Mouse (Mus musculus) MEL (cell line): Measurements from ENCODE around the gene Rcn1. TPM values are rescaled to one million over a fixed set of nuclear protein-coding genes. Genes with fewer than 3 reads are reported as not detected.

Source experiments
- DNase-seq: peaks from one replicate; pipeline ENCODE4 v3.0.0; 2011; ENCODE audit warnings: low read depth, low spot score
- H3K27ac ChIP-seq: 2 replicates; pipeline ENCODE4 v1.5.1; 2012; ENCODE audit warnings: low read depth, mild to moderate bottlenecking, control low read depth, low read length, moderate library complexity; ENCODE audit not compliant: control insufficient read depth
- H3K27me3 ChIP-seq, 2 experiments: fragments of 150-350 bp in 1 of 2; sonication (generic) in 1 of 2; 2 replicates each; pipeline ENCODE4 v1.6.1; 2012; ENCODE audit warnings: low read length in 2 of 2, mild to moderate bottlenecking in 2 of 2, improper control_type of control experiment in 1 of 2, moderate library complexity in 1 of 2; ENCODE audit not compliant: insufficient read depth in 2 of 2, control insufficient read depth in 1 of 2
- H3K36me3 ChIP-seq, 2 experiments: 2 replicates each; pipeline ENCODE4 v1.6.1; 2012 to 2014; ENCODE audit warnings: low read length in 2 of 2, improper control_type of control experiment in 1 of 2, inconsistent platforms in 1 of 2, mild to moderate bottlenecking in 1 of 2; ENCODE audit not compliant: insufficient read depth in 2 of 2, control insufficient read depth in 1 of 2
- H3K4me1 ChIP-seq, 2 experiments: fragments of 150-350 bp in 1 of 2; sonication (generic) in 1 of 2; 2 replicates each; pipeline ENCODE4 v1.6.1; 2012; ENCODE audit warnings: low read length in 2 of 2, improper control_type of control experiment in 1 of 2, mild to moderate bottlenecking in 1 of 2; ENCODE audit not compliant: insufficient read depth in 2 of 2, control insufficient read depth in 1 of 2
- H3K4me3 ChIP-seq, 2 experiments: fragments of 150-350 bp in 1 of 2; sonication (generic) in 1 of 2; 2 replicates each; pipeline ENCODE4 v1.5.1; 2012; ENCODE audit warnings: low read depth in 2 of 2, low read length in 2 of 2, mild to moderate bottlenecking in 2 of 2, moderate library complexity in 2 of 2, control low read depth in 1 of 2, improper control_type of control experiment in 1 of 2; ENCODE audit not compliant: control insufficient read depth in 1 of 2, insufficient read depth in 1 of 2
- H3K79me2 ChIP-seq: 2 replicates; pipeline ENCODE4 v1.6.1; 2012; ENCODE audit warnings: mild to moderate bottlenecking, low read length, moderate library complexity; ENCODE audit not compliant: control insufficient read depth, poor library complexity, insufficient read depth
- H3K9ac ChIP-seq: 2 replicates; pipeline ENCODE4 v1.6.1; 2012; ENCODE audit warnings: low read depth, mild to moderate bottlenecking, control low read depth, low read length, moderate library complexity; ENCODE audit not compliant: control insufficient read depth, poor library complexity, severe bottlenecking
- H3K9me3 ChIP-seq: fragments of 150-350 bp; sonication (generic); replicated peaks from 2 replicates; pipeline ENCODE4 v1.6.1; 2012; ENCODE audit warnings: mild to moderate bottlenecking, low read length, improper control_type of control experiment, moderate library complexity; ENCODE audit not compliant: insufficient read depth
- JUND ChIP-seq: IDR thresholded peaks from 2 replicates; pipeline ENCODE4 v1.6.1; 2011; ENCODE audit warnings: low read depth, mild to moderate bottlenecking, improper control_type of control experiment, low read length
- MAX ChIP-seq: IDR thresholded peaks from 2 replicates; pipeline ENCODE4 v1.6.1; 2011; ENCODE audit warnings: low read length, improper control_type of control experiment
- MAZ ChIP-seq: IDR thresholded peaks from 2 replicates; pipeline ENCODE4 v1.6.1; 2012; ENCODE audit warnings: low read depth, mild to moderate bottlenecking, inconsistent platforms, low read length, improper control_type of control experiment
- MXI1 ChIP-seq: IDR thresholded peaks from 2 replicates; pipeline ENCODE4 v1.6.1; 2011; ENCODE audit warnings: mild to moderate bottlenecking, low read depth, low read length, improper control_type of control experiment
- MYB ChIP-seq: IDR thresholded peaks from 2 replicates; pipeline ENCODE4 v1.6.1; 2011; ENCODE audit warnings: mild to moderate bottlenecking, low read depth, low read length, improper control_type of control experiment
- NRF1 ChIP-seq: IDR thresholded peaks from 2 replicates; pipeline ENCODE4 v1.6.1; 2014; ENCODE audit warnings: low read depth, mild to moderate bottlenecking, inconsistent platforms, low read length, improper control_type of control experiment, moderate library complexity; ENCODE audit not compliant: poor library complexity, insufficient read depth, severe bottlenecking
- POLR2AphosphoS2 ChIP-seq: IDR thresholded peaks from 2 replicates; pipeline ENCODE4 v1.6.1; 2011; ENCODE audit warnings: low read length, improper control_type of control experiment
- SMC3 ChIP-seq: IDR thresholded peaks from 2 replicates; pipeline ENCODE4 v1.6.1; 2011; ENCODE audit warnings: low read depth, low read length, improper control_type of control experiment
- TCF12 ChIP-seq: IDR thresholded peaks from 2 replicates; pipeline ENCODE4 v1.6.1; 2014; ENCODE audit warnings: low read depth, mild to moderate bottlenecking, inconsistent platforms, low read length, improper control_type of control experiment, moderate library complexity
- UBTF ChIP-seq: IDR thresholded peaks from 2 replicates; pipeline ENCODE4 v1.6.1; 2012; ENCODE audit warnings: low read depth, mild to moderate bottlenecking, inconsistent platforms, low read length, improper control_type of control experiment, moderate library complexity, borderline replicate concordance; ENCODE audit not compliant: insufficient read depth
- USF1 ChIP-seq: IDR thresholded peaks from 2 replicates; pipeline ENCODE4 v1.6.1; 2014; ENCODE audit warnings: low read depth, mild to moderate bottlenecking, inconsistent platforms, low read length, improper control_type of control experiment, moderate library complexity
- ZC3H11A ChIP-seq: IDR thresholded peaks from 2 replicates; pipeline ENCODE4 v1.6.1; 2012; ENCODE audit warnings: low read depth, mild to moderate bottlenecking, inconsistent platforms, low read length, improper control_type of control experiment
- ZKSCAN1 ChIP-seq: IDR thresholded peaks from 2 replicates; pipeline ENCODE4 v1.6.1; 2012; ENCODE audit warnings: low read depth, mild to moderate bottlenecking, inconsistent platforms, low read length, improper control_type of control experiment, moderate library complexity
- ZMIZ1 ChIP-seq: IDR thresholded peaks from 2 replicates; pipeline ENCODE4 v1.6.1; 2012; ENCODE audit warnings: low read depth, mild to moderate bottlenecking, inconsistent platforms, low read length, improper control_type of control experiment, moderate library complexity
- ZNF384 ChIP-seq: IDR thresholded peaks from 2 replicates; pipeline ENCODE4 v1.6.1; 2012; ENCODE audit warnings: low read depth, mild to moderate bottlenecking, inconsistent platforms, low read length, improper control_type of control experiment
- polyA plus RNA-seq, 2 experiments: library from polyadenylated mRNA; stranded (reverse) in 1 of 2; unstranded in 1 of 2; fragments of >175 nt in 1 of 2; fragments of >200 nt in 1 of 2; gene quantifications; 2 replicates each; pipeline versions ENCODE4 v1.2.1 to v1.2.4; 2012; ENCODE audit warnings: low replicate concordance in 2 of 2, low read depth in 1 of 2; ENCODE audit not compliant: insufficient read length in 2 of 2, insufficient read depth in 1 of 2, missing spikeins in 1 of 2
- total RNA-seq: library from RNA; depleted of rRNA; stranded (reverse); fragments of 300-350 nt; gene quantifications from 2 replicates; pipeline ENCODE4 v1.2.3, GENCODE M21; 2012

Rcn1 gene
- total and polyA plus RNA-seq, 3 experiments = 45.7 to 51.0 TPM; not detected in 1

DNA sequence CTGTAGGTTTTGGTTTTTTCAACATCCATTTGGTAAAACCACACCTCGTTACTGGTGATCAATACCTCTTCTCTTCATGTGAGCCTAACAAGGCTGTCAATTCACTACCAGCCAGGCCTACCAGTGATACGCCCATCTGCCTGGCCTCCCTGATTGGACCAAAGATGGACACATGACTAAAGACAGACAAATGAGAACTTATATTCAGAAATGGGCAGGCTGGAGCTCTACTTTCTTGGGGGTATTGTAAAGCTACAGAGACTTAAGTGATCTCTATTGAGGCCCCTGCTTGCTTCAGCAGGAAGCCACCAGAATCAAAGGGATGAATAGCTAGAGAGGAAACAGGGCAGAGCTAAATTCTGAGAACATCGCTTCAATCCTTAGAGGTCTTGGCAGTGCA lies 41.1 kb downstream of the Rcn1 start:
- Histone ChIP-seq H3K79me2 (no peaks in the 10 kb centered on the region), H3K36me3 (no peaks in the 10 kb centered on the region), H3K4me1 (no peaks in the 10 kb centered on the region), H3K9me3 (no peaks in the 10 kb centered on the region), H3K27ac (no peak overlapping the region), H3K9ac (no peak overlapping the region), H3K27me3 (peaks cover 0 to 1% of the 10 kb centered on the region in 2 experiments; a peak in 3 of 4 replicates), H3K4me3 (no peak overlapping the region)
- TF ChIP-seq TCF12 = no peak
- TF ChIP-seq MXI1 = no peak
- TF ChIP-seq MAZ = no peak
- TF ChIP-seq POLR2AphosphoS2 = no peak
- TF ChIP-seq ZMIZ1 = no peak
- TF ChIP-seq SMC3 = no peak
- peak; percentile 32; the same call in 1 of the 2 replicates for TF ChIP-seq USF1
- TF ChIP-seq MYB = no peak
- TF ChIP-seq ZNF384 = no peak
- no peak for DNase-seq

DNA sequence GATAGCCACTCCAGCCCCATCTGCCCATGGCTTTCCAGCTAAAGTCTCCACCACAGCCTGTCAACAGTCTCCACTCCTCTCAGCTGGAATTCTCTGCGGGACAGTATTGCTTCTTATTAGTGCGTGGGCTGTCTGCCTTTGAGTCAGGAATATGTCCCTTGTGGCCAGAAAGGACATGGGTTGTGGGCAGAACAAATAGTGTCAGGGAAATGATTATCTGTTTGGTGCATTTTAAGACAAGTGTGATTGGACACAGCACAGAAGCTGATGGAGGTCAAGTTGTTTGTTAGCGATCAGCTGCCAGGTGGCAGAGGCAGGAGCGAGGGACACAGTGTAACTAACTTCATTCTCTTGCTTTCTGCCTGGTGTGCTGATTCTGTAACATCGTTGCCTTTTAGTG lies 42.3 kb downstream of the Rcn1 start:
- no peak for DNase-seq
- Histone ChIP-seq H3K27me3 (peaks cover 0 to 1% of the 10 kb centered on the region in 2 experiments), H3K4me3 (no peak overlapping the region), H3K4me1 (no peaks in the 10 kb centered on the region)
- no peak for TF ChIP-seq UBTF
- TF ChIP-seq NRF1 = no peak
- TF ChIP-seq, all 39 proteins: peak for 0
- Histone ChIP-seq H3K36me3 (no peaks in the 10 kb centered on the region), H3K9ac (no peak overlapping the region), H3K79me2 (no peaks in the 10 kb centered on the region), H3K9me3 (no peaks in the 10 kb centered on the region), H3K27ac (no peak overlapping the region)

DNA sequence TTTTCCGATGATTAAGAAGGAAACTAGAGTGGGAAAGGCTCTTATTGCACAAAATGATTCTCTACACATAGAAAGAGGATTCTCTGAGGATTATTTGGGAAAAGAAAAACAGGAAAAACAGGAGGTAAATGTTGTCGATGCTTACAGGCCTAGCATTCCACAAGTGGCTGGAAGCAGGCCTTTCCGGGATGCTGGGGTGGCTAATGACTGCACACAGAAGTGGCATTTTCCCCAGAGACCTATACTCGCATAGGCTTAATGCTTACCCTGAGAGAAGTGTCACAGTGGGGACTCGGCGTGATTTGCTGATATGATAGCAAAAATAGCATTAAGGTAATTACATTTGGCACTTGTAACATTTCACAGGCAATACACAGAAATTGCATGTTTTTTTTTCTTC lies 50.2 kb downstream of the Rcn1 start:
- DNase-seq = no peak
- Histone ChIP-seq H3K9me3 (no peaks in the 10 kb centered on the region), H3K4me3 (no peak overlapping the region), H3K27me3 (peaks cover under 1 to 1% of the 10 kb centered on the region in 2 experiments; a peak in 3 of 4 replicates), H3K36me3 (no peaks in the 10 kb centered on the region), H3K79me2 (no peaks in the 10 kb centered on the region), H3K4me1 (no peaks in the 10 kb centered on the region), H3K27ac (no peak overlapping the region), H3K9ac (no peak overlapping the region)
- no peak for TF ChIP-seq MAX
- TF ChIP-seq ZKSCAN1 = no peak
- no peak for TF ChIP-seq JUND
- no peak for TF ChIP-seq MYB
- TF ChIP-seq ZC3H11A = no peak
